Mouse (Mus musculus) thymus, postnatal 0 days (tissue): ENCODE data around the gene Map7d2. TPM values are rescaled to one million over a fixed set of nuclear protein-coding genes. Genes with fewer than 3 reads are reported as not detected.
"Not testable (repeated sequence)": the region's sequence is repeated elsewhere in the genome, so short reads cannot be mapped to it uniquely, and the experiment has no call there.

Source experiments
- DNase-seq: peaks from one replicate; pipeline ENCODE4 v3.0.0-alpha.2; 2015; ENCODE audit warnings: low spot score
- polyA plus RNA-seq: library from polyadenylated mRNA; unstranded; fragments of >200 nt; fragmentation: Nextera tagmentation; extraction: Ambion mirVana; gene quantifications from 2 replicates; pipeline ENCODE4 v1.2.1, GENCODE M21; 2015

The Map7d2 gene
- 0.26 and 0.29 TPM in 2 replicates for polyA plus RNA-seq

- DNase-seq, result peak; percentile 34
Measured at GRCm38 (mm10) chrX:159414130-159414828, at the start of gene Map7d2. TSS of gene Map7d2 (plus strand) at chrX:159414572.

- peak; percentile 87 for DNase-seq
Measured at GRCm38 (mm10) chrX:159371831-159372752, 42.3 kb upstream of the Map7d2 start, which contains the start of gene Eif1ax. TSS of gene Eif1ax (plus strand) at chrX:159372178.

- DNase-seq, result no peak
Measured at GRCm38 (mm10) chrX:159372753-159373144, 41.6 kb upstream of the Map7d2 start.

- no peak for DNase-seq
Measured at GRCm38 (mm10) chrX:159387105-159387504, 27.3 kb upstream of the Map7d2 start.

GRCm38 (mm10) chrX:159388953-159389352 lies 25.4 kb upstream of the Map7d2 start:
- no peak for DNase-seq

GRCm38 (mm10) chrX:159390347-159390962 lies 23.9 kb upstream of the Map7d2 start:
- no peak for DNase-seq

GRCm38 (mm10) chrX:159391239-159391638 lies 23.1 kb upstream of the Map7d2 start:
- DNase-seq, result no peak

- peak; percentile 66 for DNase-seq
Measured at GRCm38 (mm10) chrX:159409253-159409652, 5.1 kb upstream of the Map7d2 start.

- DNase-seq, result peak; percentile 1
Measured at GRCm38 (mm10) chrX:159414829-159415673, 679 bp downstream of the Map7d2 start.

- not testable (repeated sequence) for DNase-seq
Measured at GRCm38 (mm10) chrX:159430507-159430906, 16.1 kb downstream of the Map7d2 start.

- DNase-seq, result peak; percentile 2
Measured at GRCm38 (mm10) chrX:159442128-159442527, 27.8 kb downstream of the Map7d2 start.

GRCm38 (mm10) chrX:159447133-159447532 lies 32.8 kb downstream of the Map7d2 start:
- DNase-seq, result no peak

- no peak for DNase-seq
Measured at GRCm38 (mm10) chrX:159459006-159459654, 44.8 kb downstream of the Map7d2 start.

GRCm38 (mm10) chrX:159474799-159475198 lies 60.4 kb downstream of the Map7d2 start:
- DNase-seq, result no peak

- not testable (repeated sequence) for DNase-seq
Measured at GRCm38 (mm10) chrX:159478243-159478940, 64.0 kb downstream of the Map7d2 start.

GRCm38 (mm10) chrX:159484247-159484646 lies 69.9 kb downstream of the Map7d2 start:
- DNase-seq, result no peak

- no peak for DNase-seq
Measured at GRCm38 (mm10) chrX:159503181-159503580, 88.8 kb downstream of the Map7d2 start.

- no peak for DNase-seq
Measured at GRCm38 (mm10) chrX:159508331-159509036, 94.1 kb downstream of the Map7d2 start.

- no peak for DNase-seq
Measured at GRCm38 (mm10) chrX:159509042-159509441, 94.7 kb downstream of the Map7d2 start.
